Mouse (Mus musculus) hindbrain, embryonic 15.5 days (tissue): ENCODE measurements at regions not wholly inside any gene's neighbourhood (a gene's known extent, or its start where the extent isn't known, plus 50 kb on each side); places are given as distances from the start of the nearest gene placed in this dataset.

ENCODE experiments used
- ATAC-seq: fragments of 200-750 bp; cut with Nextera tagmentation; 2 replicates; pipeline ENCODE4 v1.8.0; 2017; ENCODE audit warnings: low read depth, moderate number of reproducible peaks, moderate TSS enrichment; ENCODE audit not compliant: low FRiP score
- H3K27ac ChIP-seq: fragments of 300-500 bp; sonication (generic); replicated peaks from 2 replicates; pipeline ENCODE4 v1.5.1; 2015; ENCODE audit warnings: mild to moderate bottlenecking, inconsistent platforms
- H3K27me3 ChIP-seq: fragments of 300-500 bp; sonication (generic); 2 replicates; pipeline ENCODE4 v1.6.1; 2015; ENCODE audit warnings: control low read depth, inconsistent platforms
- H3K36me3 ChIP-seq: fragments of 300-500 bp; sonication (generic); 2 replicates; pipeline ENCODE4 v1.6.1; 2015; ENCODE audit warnings: control low read depth, inconsistent platforms
- H3K4me1 ChIP-seq: fragments of 300-500 bp; sonication (generic); replicated peaks from 2 replicates; pipeline ENCODE4 v1.6.1; 2015; ENCODE audit warnings: control low read depth, inconsistent platforms
- H3K4me2 ChIP-seq: fragments of 300-500 bp; sonication (generic); 2 replicates; pipeline ENCODE4 v1.6.1; 2015; ENCODE audit warnings: moderate library complexity, mild to moderate bottlenecking, inconsistent platforms
- H3K4me3 ChIP-seq: fragments of 300-500 bp; sonication (generic); 2 replicates; pipeline ENCODE4 v1.5.1; 2015; ENCODE audit warnings: mild to moderate bottlenecking, inconsistent platforms
- H3K9ac ChIP-seq: fragments of 300-500 bp; sonication (generic); 2 replicates; pipeline ENCODE4 v1.6.1; 2015; ENCODE audit warnings: inconsistent platforms
- H3K9me3 ChIP-seq: fragments of 300-500 bp; sonication (generic); 2 replicates; pipeline ENCODE4 v1.6.1; 2016; ENCODE audit warnings: control low read depth, inconsistent platforms
- WGBS: fragments of 180-500 bp; shearing (Covaris S2); methylation state at CpG from one replicate; pipeline ENCODE4 v1.1.7; 2015; 5-methylcytosine and 5-hydroxymethylcytosine counted together

DNA sequence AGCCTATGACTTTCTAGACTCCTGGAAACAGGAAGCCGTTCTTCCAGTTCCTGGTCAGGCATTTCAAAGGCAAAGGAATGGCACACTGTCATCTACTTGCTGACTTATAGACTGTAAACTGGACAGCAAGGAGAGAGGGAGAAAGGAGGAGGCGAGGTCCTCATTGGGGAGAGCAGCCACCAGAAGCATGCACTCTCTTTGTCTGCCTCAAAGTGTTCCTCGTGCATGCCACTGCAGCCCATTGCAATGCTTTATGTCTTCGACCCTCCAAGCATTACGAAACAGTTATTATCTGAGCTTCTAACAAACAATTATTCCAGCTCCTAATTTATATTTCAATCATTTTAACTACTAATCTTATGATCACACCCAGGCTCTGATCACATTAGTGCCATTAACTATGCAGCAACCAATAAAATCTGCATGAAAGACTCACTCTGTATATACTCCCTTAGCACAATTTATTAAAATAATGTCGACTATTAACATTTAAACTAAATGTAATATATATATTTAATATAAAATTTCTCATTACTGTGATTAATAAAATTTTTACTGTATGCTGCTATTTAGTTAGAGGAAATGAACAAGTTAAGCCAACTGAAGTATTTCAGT, 417.1 kb downstream of the Meis1 start:
- H3K4me1 ChIP-seq = no peaks in the 10 kb centered on the region
- WGBS = 69% methylated on average over 6 of the region's 6 CpGs
- no peak overlapping the region for H3K27ac ChIP-seq
- H3K9me3 ChIP-seq = no peaks in the 10 kb centered on the region
- no peak overlapping the region for H3K4me2 ChIP-seq
- no peaks in the 10 kb centered on the region for H3K27me3 ChIP-seq
- no peak overlapping the region for H3K4me3 ChIP-seq
- H3K9ac ChIP-seq = no peak overlapping the region
- no peak for ATAC-seq
- H3K36me3 ChIP-seq = no peaks in the 10 kb centered on the region

DNA sequence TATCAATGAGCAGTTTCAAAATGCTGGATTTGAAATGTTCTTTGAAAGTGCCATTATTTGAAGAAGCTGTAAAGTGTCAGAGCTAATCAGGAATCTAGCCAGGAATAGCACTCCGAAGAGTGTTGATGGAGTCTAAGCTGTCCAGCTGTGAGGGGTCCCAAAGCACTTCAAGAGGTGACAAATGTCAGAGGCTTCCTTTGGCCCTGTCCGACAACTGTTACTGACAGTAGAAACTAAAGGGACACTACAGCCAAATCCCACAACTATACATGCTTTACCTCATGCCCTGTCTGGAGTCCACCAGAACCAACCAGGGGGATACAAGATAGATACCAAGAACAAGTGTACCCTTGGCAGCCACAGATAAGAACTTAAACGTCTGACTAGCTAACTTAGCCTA, 420.4 kb downstream of the Meis1 start:
- Histone ChIP-seq H3K4me2 (no peak overlapping the region), H3K9ac (no peak overlapping the region), H3K4me3 (no peak overlapping the region), H3K27me3 (no peaks in the 10 kb centered on the region), H3K36me3 (no peaks in the 10 kb centered on the region), H3K27ac (no peak overlapping the region), H3K9me3 (no peaks in the 10 kb centered on the region), H3K4me1 (no peaks in the 10 kb centered on the region)
- WGBS = 87% methylated on average over 3 of the region's 3 CpGs
- ATAC-seq = no peak

DNA sequence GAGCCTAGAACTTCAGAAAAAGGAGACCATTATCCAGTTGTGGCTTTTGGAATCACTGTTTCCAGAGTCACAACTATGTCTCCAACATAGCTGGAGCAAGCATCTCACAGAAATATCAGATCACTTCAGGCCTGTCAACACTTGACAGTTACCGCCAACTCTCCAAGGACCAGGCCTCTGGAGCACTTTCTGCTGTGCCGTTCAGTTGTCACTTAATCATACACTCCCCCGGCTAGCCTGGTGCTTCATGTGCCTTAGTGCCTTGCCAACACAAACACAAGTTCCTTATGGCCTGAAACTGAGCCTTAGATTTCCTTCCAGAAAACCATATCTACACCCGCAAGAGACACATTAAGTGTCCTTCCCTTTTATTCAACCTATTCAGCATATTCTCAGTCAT, 421.8 kb downstream of the Meis1 start:
- Histone ChIP-seq H3K27me3 (no peaks in the 10 kb centered on the region), H3K4me3 (no peak overlapping the region), H3K36me3 (no peaks in the 10 kb centered on the region), H3K9me3 (no peaks in the 10 kb centered on the region), H3K27ac (no peak overlapping the region), H3K4me1 (no peaks in the 10 kb centered on the region), H3K9ac (no peak overlapping the region), H3K4me2 (no peak overlapping the region)
- no peak for ATAC-seq
- WGBS = 80% methylated on average over 4 of the region's 4 CpGs

DNA sequence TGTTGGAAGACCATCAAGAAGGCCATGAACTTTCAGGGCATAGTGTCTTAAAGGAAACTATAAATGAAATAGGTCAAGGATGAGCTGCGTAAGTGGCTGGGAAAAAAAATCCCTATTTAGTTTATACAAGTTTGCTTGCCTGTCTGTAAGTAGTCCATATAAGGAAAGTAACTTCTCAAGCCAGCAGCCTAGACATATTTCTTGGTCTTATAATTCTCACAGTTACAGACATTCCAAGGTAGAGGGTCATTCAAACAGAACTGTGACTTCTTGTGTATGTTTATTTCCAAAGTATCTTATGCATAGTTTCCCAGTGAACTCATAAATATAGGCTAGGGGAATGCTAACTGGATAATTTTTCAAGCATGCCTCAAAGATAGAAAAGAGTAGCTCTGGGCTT, 428.3 kb downstream of the Meis1 start:
- Histone ChIP-seq H3K4me2 (no peak overlapping the region), H3K4me3 (no peak overlapping the region), H3K9ac (no peak overlapping the region), H3K9me3 (no peaks in the 10 kb centered on the region), H3K27me3 (no peaks in the 10 kb centered on the region), H3K4me1 (no peaks in the 10 kb centered on the region), H3K27ac (no peak overlapping the region), H3K36me3 (no peaks in the 10 kb centered on the region)
- 92% methylated on average over 1 of the region's 1 CpGs for WGBS
- no peak for ATAC-seq

DNA sequence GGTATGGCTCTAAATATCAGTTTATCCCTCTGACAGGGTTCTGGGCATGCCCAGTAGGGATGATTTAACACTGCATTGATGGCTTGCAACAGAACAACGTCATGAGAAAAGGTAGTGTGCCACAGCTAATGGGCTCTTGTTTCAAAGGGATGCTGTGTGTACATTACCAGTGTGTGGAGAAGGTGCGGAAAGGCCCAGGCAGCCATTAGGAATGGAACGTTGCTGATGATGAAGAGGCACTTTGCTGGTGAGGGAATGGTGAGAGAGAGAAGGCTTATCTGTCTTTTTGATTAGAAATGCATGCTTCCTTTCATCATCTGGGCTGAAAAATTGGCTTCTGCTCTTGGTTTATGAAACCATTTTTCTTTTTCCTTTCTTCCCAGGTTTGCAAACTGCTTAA, 432.3 kb downstream of the Meis1 start:
- 0 out of 2 replicates have a peak, but pooled peaks cover 4% of the 10 kb centered on the region for H3K4me1 ChIP-seq
- no peak overlapping the region for H3K4me2 ChIP-seq
- no peak overlapping the region for H3K4me3 ChIP-seq
- H3K9ac ChIP-seq = no peak overlapping the region
- no peak for ATAC-seq
- H3K27ac ChIP-seq = no peak overlapping the region
- no peaks in the 10 kb centered on the region for H3K36me3 ChIP-seq
- WGBS = 60% methylated on average over 3 of the region's 3 CpGs
- H3K9me3 ChIP-seq = no peaks in the 10 kb centered on the region
- H3K27me3 ChIP-seq = no peaks in the 10 kb centered on the region

DNA sequence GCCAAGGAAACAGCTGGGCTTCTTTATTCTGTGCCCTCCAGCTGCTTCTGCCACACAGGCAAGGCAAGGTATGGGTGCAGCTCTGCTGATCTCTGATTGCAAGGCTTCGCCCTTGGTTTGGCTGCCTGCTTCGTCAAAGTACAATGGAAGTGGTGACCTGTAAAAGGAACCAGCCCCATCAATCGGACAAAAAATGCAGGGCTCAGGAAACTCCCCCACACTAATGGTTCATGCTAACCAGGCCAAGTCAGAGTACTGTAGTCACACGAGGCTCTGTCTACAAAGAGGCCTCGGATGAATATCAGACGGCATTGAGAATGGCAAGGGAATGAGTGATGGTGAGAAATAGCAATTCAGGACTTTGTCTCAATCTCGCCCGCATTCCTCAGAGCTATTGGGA, 433.8 kb downstream of the Meis1 start:
- no peak overlapping the region for H3K4me2 ChIP-seq
- 44% methylated on average over 8 of the region's 8 CpGs for WGBS
- ATAC-seq = no peak

DNA sequence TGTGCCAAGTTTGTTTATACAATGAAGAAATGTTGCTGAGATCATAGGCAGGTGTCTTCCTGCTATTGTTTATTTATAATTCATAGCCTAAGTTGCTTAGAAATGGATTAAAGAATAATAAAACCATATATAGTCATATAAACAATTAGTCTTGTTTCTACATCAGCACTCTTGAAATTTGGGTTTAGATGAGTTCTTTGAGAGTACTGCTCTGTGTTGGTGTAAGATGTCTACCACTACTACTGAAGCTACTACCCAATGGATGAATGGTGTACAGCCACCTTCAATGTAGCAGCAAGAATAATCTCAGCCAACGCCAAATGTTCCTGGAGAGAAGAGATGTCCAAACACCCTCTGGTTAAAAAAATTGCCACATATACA, 436.0 kb downstream of the Meis1 start:
- no peak for ATAC-seq

More for the DNA sequence above, 433.8 kb downstream of the Meis1 start:
- H3K4me3 ChIP-seq = no peak overlapping the region
- H3K27me3 ChIP-seq = no peaks in the 10 kb centered on the region
- H3K9ac ChIP-seq = no peak overlapping the region
- no peaks in the 10 kb centered on the region for H3K9me3 ChIP-seq
- H3K27ac ChIP-seq = no peak overlapping the region
- H3K36me3 ChIP-seq = no peaks in the 10 kb centered on the region
- H3K4me1 ChIP-seq = 0 out of 2 replicates have a peak, but pooled peaks cover 8% of the 10 kb centered on the region

DNA sequence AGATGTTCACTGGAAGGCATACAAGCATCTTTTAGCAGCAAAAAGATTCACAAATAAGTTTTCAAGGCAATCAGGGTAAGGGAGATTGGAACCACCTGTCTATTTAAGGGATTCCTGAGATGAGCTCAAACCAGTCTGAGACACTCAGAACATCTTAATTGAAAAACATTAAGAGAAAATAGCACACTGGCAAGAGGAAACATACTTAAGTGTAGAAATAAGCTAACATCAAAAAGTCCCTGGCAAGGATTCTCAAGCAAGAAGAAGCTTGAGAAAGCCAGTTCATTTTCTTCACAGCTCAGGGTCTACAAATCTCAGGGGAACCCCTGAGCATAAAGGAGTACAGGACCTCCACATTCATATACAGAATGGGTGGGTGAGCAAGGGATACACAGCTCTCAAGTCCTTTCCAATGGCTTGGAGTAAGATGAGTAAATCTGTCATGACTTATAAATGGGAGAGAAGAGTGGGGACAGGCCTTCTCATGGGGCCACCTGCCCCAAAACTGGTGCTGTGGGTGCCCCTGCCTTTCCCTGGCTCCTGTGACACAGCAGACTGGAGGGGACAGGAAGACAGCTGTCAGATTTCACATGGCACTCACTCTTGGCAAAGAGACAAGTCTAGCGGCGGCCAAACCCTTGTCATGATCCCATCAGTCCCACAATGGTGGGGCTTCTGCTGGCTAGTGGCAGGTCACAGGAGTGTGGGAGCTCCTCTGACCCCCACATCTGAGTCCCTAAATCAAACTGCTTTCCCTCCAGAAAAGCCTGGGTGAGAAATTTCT, 436.6 kb downstream of the Meis1 start:
- no peaks in the 10 kb centered on the region for H3K27me3 ChIP-seq
- H3K4me2 ChIP-seq = no peak overlapping the region
- no peaks in the 10 kb centered on the region for H3K9me3 ChIP-seq
- H3K27ac ChIP-seq = peak overlapping the region; percentile 47
- no peak overlapping the region for H3K9ac ChIP-seq
- H3K36me3 ChIP-seq = no peaks in the 10 kb centered on the region
- WGBS = 57% methylated on average over 2 of the region's 2 CpGs
- ATAC-seq = peak; percentile 73
- H3K4me1 ChIP-seq = 0 out of 2 replicates have a peak, but pooled peaks cover 8% of the 10 kb centered on the region
- no peak overlapping the region for H3K4me3 ChIP-seq

More for the DNA sequence above, 436.0 kb downstream of the Meis1 start:
- H3K4me1 ChIP-seq = 0 out of 2 replicates have a peak, but pooled peaks cover 8% of the 10 kb centered on the region
- 86% methylated on average over 1 of the region's 1 CpGs for WGBS
- H3K4me3 ChIP-seq = no peak overlapping the region
- H3K36me3 ChIP-seq = no peaks in the 10 kb centered on the region
- no peaks in the 10 kb centered on the region for H3K9me3 ChIP-seq
- no peak overlapping the region for H3K4me2 ChIP-seq
- H3K27ac ChIP-seq = no peak overlapping the region
- H3K27me3 ChIP-seq = no peaks in the 10 kb centered on the region
- no peak overlapping the region for H3K9ac ChIP-seq

DNA sequence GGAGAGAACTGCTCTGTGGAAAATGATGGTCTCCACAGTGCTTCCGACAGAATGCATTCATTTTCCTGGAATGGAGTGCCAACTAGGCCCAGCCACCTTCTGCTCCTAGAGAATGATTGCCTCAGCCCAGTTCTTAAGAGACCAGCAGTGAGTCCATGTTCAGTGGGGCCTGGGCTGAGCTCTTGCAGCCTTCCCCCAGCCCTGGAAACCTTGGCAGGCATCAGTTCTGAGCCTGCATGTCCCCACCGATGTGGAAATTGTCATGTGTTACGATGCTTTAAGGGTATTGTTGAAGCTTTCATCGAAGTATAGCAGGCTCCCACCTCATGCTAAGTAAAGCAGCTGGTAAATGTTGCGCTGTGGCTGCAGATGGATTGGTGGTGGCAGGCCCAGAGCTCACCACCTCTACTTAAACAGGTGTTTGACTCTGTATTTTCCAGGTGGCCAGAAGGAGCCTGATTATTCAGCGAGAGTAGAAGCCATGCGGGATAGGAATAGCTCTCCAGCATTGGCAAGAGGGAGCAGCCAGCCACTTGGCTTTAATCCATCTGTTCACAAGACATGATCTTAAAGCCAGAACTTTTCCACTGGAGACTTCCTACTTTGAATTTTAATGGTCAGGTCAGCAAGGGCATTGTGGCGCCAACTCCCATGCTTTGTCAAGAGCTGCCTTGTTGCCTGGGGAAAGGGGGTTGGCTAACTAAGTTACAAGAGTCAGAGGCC, 437.5 kb downstream of the Meis1 start:
- H3K9ac ChIP-seq = no peak overlapping the region
- no peak overlapping the region for H3K4me2 ChIP-seq
- H3K4me3 ChIP-seq = no peak overlapping the region
- peak; percentile 84 for ATAC-seq
- H3K9me3 ChIP-seq = no peaks in the 10 kb centered on the region
- peak overlapping the region; percentile 65 for H3K27ac ChIP-seq
- 0 out of 2 replicates have a peak, but pooled peaks cover 8% of the 10 kb centered on the region for H3K4me1 ChIP-seq
- 58% methylated on average over 8 of the region's 8 CpGs for WGBS
- no peaks in the 10 kb centered on the region for H3K36me3 ChIP-seq
- H3K27me3 ChIP-seq = no peaks in the 10 kb centered on the region

DNA sequence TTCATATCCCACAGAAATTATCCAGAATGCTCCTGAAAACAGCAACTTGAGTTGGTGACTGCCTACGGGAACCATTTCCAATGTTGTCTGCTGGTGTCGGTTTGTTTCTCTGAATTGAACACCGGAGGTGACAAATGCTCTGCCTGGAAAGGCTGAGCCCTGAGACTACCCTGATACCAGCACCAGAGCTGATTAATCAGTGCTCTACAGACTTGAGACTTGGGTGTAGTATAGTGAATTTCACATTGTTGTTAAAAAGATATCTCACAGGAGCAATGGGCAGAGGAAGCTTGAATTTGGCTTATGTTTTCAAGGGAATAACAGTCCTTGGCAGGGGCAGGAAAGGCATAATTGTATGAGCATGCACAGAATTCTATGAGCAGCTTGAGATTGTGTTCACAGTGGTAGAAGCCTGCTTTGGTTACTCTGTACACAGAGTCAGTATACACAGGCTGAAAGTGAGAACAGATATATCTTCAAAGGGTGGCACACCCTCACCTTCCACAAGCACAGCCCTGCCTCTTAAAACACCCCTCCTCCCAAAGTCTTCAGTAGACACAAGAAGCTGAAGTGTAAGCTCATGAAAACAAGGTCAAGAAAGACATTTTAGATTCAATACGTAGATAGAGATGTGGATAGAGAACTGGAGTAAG, 447.1 kb downstream of the Meis1 start:
- H3K27me3 ChIP-seq = no peaks in the 10 kb centered on the region
- H3K27ac ChIP-seq = no peak overlapping the region
- no peak overlapping the region for H3K4me2 ChIP-seq
- H3K9me3 ChIP-seq = no peaks in the 10 kb centered on the region
- no peak overlapping the region for H3K9ac ChIP-seq
- no peaks in the 10 kb centered on the region for H3K36me3 ChIP-seq
- no peak for ATAC-seq
- WGBS = 87% methylated on average over 4 of the region's 4 CpGs
- no peak overlapping the region for H3K4me3 ChIP-seq
- H3K4me1 ChIP-seq = no peaks in the 10 kb centered on the region

DNA sequence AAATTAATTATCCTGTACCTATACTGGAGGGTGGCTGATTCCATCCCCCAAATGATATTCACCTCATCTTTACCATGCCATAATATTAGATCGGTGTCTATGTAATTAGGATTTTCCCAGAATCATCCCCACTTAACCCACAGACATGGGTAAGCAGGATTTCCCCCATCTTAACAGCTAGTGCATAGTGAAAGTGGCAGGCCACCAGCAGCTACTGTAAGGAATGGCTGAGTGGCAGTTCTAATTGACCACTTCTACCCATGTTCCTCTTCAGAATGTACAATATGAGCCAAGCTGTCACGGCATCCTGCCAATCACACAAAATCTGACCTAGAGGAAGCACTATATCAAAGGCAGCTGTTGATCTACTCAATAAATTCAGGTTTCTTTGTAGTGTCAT, 455.8 kb downstream of the Meis1 start:
- Histone ChIP-seq H3K36me3 (no peaks in the 10 kb centered on the region), H3K4me2 (no peak overlapping the region), H3K9me3 (no peaks in the 10 kb centered on the region), H3K9ac (no peak overlapping the region), H3K27me3 (no peaks in the 10 kb centered on the region), H3K4me1 (no peaks in the 10 kb centered on the region), H3K27ac (no peak overlapping the region), H3K4me3 (no peak overlapping the region)
- WGBS = 87% methylated on average over 2 of the region's 2 CpGs
- ATAC-seq = no peak

DNA sequence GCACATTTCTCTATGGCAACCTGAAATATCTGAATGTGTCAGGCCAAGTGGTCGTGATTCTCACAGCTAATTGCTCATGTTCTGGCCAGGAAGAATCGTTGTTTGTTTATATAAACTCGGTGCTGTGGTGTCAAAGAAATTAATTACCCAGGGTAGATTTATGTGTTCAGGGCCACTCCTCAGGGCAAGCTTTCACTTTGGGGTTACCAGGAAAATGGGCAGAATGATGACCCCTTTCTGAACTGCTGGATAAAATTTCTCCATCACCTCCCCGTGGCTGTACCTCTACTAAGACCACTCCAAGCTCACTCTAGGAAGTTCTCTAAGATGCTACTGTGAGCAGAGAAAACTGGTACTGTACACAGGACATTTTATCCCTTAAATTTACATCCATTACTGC, 460.1 kb downstream of the Meis1 start:
- Histone ChIP-seq H3K9me3 (no peaks in the 10 kb centered on the region), H3K9ac (no peak overlapping the region), H3K36me3 (no peaks in the 10 kb centered on the region), H3K27ac (no peak overlapping the region), H3K27me3 (no peaks in the 10 kb centered on the region), H3K4me1 (no peaks in the 10 kb centered on the region), H3K4me3 (no peak overlapping the region), H3K4me2 (no peak overlapping the region)
- WGBS = 40% methylated on average over 4 of the region's 4 CpGs
- no peak for ATAC-seq
